Mouse (Mus musculus): ENCODE results near the gene C2cd5. TPM values are rescaled to one million over a fixed set of nuclear protein-coding genes. Genes with fewer than 3 reads are reported as not detected.

C2cd5 gene
- polyA plus RNA-seq, 1 experiment = 57.2 TPM

DNA sequence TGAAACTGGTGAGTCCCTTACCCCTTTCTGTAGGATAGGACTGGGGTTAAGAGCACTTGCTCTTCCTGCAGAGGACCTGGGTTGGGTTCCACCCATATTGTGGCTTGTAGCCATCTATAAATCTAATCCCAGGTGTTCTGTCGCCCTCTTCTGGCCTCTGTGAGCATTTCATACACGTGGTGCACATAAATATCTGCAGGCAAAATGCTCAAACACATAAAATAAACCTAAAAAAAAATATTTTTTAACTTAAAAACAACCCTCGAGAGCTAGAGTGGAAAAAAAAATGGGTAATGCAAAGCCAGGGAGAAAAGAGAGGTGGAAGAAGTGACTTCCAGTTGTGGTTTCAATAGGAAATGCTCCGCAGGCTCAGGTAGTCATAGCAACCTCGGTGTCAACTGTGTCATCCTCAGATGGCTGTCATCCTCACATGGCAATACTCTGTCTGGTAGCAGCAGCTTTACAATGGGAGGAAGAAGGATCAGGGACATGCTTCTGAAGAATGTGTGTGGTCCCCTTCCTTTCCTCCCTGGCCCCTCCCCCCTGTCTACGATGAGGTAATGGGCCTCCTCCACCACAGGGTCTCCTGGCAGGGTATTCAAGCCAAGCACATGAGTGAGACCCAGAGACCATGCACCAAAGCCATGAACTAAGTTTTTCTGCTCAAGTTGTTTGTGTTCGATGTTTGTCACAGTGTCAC is 4.2 kb upstream of the C2cd5 start:
- no peak for TF ChIP-seq EP300 (IDR thresholded peaks at IDR 0.05; ENCODE audit: insufficient read depth, low read depth, low read length)
- TF ChIP-seq POLR2A (IDR thresholded peaks at IDR 0.05; ENCODE audit: insufficient read depth, low read length) = no peak
- no peak for TF ChIP-seq CTCF (IDR thresholded peaks at IDR 0.05; ENCODE audit: low read depth, low read length)
- Histone ChIP-seq H3K27ac (ENCODE audit: insufficient read depth, low read length) (no peak overlapping the region), H3K4me3 (ENCODE audit: low read depth, low read length) (no peak overlapping the region)

GRCm38 (mm10) chr6:143100478-143101115 is 656 bp upstream of the C2cd5 start:
- Histone ChIP-seq H3K4me3 (ENCODE audit: low read depth, low read length) (peak overlapping the region; percentile 77), H3K4me1 (ENCODE audit: control insufficient read depth, insufficient read depth, low read length) (no peaks in the 10 kb centered on the region), H3K27me3 (ENCODE audit: control insufficient read depth, insufficient read depth, low read length, poor library complexity, severe bottlenecking) (no peaks in the 10 kb centered on the region), H3K9ac (ENCODE audit: low read depth, poor library complexity, severe bottlenecking) (0 out of 2 replicates have a peak overlapping the region, but pooled peaks have one; percentile 12), H3K9me3 (replicated peaks; ENCODE audit: control insufficient read depth, insufficient read depth, low read length, poor library complexity, severe bottlenecking) (no peaks in the 10 kb centered on the region), H3K27ac (ENCODE audit: insufficient read depth, low read length) (no peak overlapping the region), H3K36me3 (ENCODE audit: control insufficient read depth, insufficient read depth, low read length, poor library complexity, severe bottlenecking) (peaks cover 5% of the 10 kb centered on the region; the same call in 1 of the 2 replicates)
- TF ChIP-seq EP300 (IDR thresholded peaks at IDR 0.05; ENCODE audit: insufficient read depth, low read depth, low read length) (no peak), CTCF (IDR thresholded peaks at IDR 0.05; ENCODE audit: low read depth, low read length) (no peak), POLR2A (IDR thresholded peaks at IDR 0.05; ENCODE audit: insufficient read depth, low read length) (no peak)

More for the DNA sequence above, 4.2 kb upstream of the C2cd5 start:
- Histone ChIP-seq H3K9ac (ENCODE audit: low read depth, poor library complexity, severe bottlenecking) (no peak overlapping the region), H3K9me3 (replicated peaks; ENCODE audit: control insufficient read depth, insufficient read depth, low read length, poor library complexity, severe bottlenecking) (no peaks in the 10 kb centered on the region), H3K27me3 (ENCODE audit: control insufficient read depth, insufficient read depth, low read length, poor library complexity, severe bottlenecking) (no peaks in the 10 kb centered on the region), H3K36me3 (ENCODE audit: control insufficient read depth, insufficient read depth, low read length, poor library complexity, severe bottlenecking) (no peaks in the 10 kb centered on the region), H3K4me1 (ENCODE audit: control insufficient read depth, insufficient read depth, low read length) (peaks cover 4% of the 10 kb centered on the region)

DNA sequence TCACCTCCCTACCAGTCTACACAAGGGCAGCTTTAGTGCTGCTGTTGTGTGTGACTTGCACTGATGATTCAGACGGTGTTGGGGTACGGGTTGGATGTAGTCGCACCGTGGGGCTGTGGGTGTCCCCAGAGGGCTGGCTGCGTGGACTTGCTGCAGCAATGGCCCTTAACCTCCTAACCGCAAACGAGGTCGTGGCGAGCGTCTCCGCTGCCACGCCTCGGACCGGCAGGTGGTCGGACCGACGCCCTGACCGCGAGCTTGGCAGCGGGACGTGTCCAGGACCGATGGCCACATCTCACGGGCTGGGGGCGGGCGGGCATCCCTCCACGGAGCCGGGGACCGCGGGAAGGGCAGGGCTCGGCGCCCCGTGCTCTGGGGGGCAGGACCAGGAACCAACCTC is 660 bp downstream of the C2cd5 start:
- TF ChIP-seq CTCF (IDR thresholded peaks at IDR 0.05; ENCODE audit: low read depth, low read length) (no peak), POLR2A (IDR thresholded peaks at IDR 0.05; ENCODE audit: insufficient read depth, low read length) (no peak), EP300 (IDR thresholded peaks at IDR 0.05; ENCODE audit: insufficient read depth, low read depth, low read length) (no peak)
- H3K27ac ChIP-seq (ENCODE audit: insufficient read depth, low read length) = 0 out of 2 replicates have a peak overlapping the region, but pooled peaks have one; percentile 36
- H3K9ac ChIP-seq (ENCODE audit: low read depth, poor library complexity, severe bottlenecking) = peak overlapping the region; percentile 63
- no peaks in the 10 kb centered on the region for H3K27me3 ChIP-seq (ENCODE audit: control insufficient read depth, insufficient read depth, low read length, poor library complexity, severe bottlenecking)
- H3K9me3 ChIP-seq (replicated peaks; ENCODE audit: control insufficient read depth, insufficient read depth, low read length, poor library complexity, severe bottlenecking) = no peaks in the 10 kb centered on the region
- peak overlapping the region; percentile 80 for H3K4me3 ChIP-seq (ENCODE audit: low read depth, low read length)
- no peaks in the 10 kb centered on the region for H3K4me1 ChIP-seq (ENCODE audit: control insufficient read depth, insufficient read depth, low read length)
- H3K36me3 ChIP-seq (ENCODE audit: control insufficient read depth, insufficient read depth, low read length, poor library complexity, severe bottlenecking) = peaks cover 5% of the 10 kb centered on the region; the same call in 1 of the 2 replicates

GRCm38 (mm10) chr6:143095126-143095525 is 4.8 kb downstream of the C2cd5 start:
- Histone ChIP-seq H3K4me3 (ENCODE audit: low read depth, low read length) (no peak overlapping the region), H3K9ac (ENCODE audit: low read depth, poor library complexity, severe bottlenecking) (no peak overlapping the region), H3K36me3 (ENCODE audit: control insufficient read depth, insufficient read depth, low read length, poor library complexity, severe bottlenecking) (peaks cover 9% of the 10 kb centered on the region), H3K27ac (ENCODE audit: insufficient read depth, low read length) (no peak overlapping the region), H3K27me3 (ENCODE audit: control insufficient read depth, insufficient read depth, low read length, poor library complexity, severe bottlenecking) (no peaks in the 10 kb centered on the region), H3K9me3 (replicated peaks; ENCODE audit: control insufficient read depth, insufficient read depth, low read length, poor library complexity, severe bottlenecking) (peaks cover 3% of the 10 kb centered on the region; the same call in 1 of the 2 replicates), H3K4me1 (ENCODE audit: control insufficient read depth, insufficient read depth, low read length) (peaks cover 2% of the 10 kb centered on the region)
- TF ChIP-seq CTCF (IDR thresholded peaks at IDR 0.05; ENCODE audit: low read depth, low read length) = no peak
- no peak for TF ChIP-seq POLR2A (IDR thresholded peaks at IDR 0.05; ENCODE audit: insufficient read depth, low read length)
- TF ChIP-seq EP300 (IDR thresholded peaks at IDR 0.05; ENCODE audit: insufficient read depth, low read depth, low read length) = no peak

- H3K36me3 ChIP-seq (ENCODE audit: control insufficient read depth, insufficient read depth, low read length, poor library complexity, severe bottlenecking) = peaks cover 22% of the 10 kb centered on the region
- H3K4me3 ChIP-seq (ENCODE audit: low read depth, low read length) = no peak overlapping the region
- H3K4me1 ChIP-seq (ENCODE audit: control insufficient read depth, insufficient read depth, low read length) = peaks cover 2% of the 10 kb centered on the region
- no peaks in the 10 kb centered on the region for H3K27me3 ChIP-seq (ENCODE audit: control insufficient read depth, insufficient read depth, low read length, poor library complexity, severe bottlenecking)
- H3K9ac ChIP-seq (ENCODE audit: low read depth, poor library complexity, severe bottlenecking) = no peak overlapping the region
- H3K9me3 ChIP-seq (replicated peaks; ENCODE audit: control insufficient read depth, insufficient read depth, low read length, poor library complexity, severe bottlenecking) = peaks cover 3% of the 10 kb centered on the region; the same call in 1 of the 2 replicates
- H3K27ac ChIP-seq (ENCODE audit: insufficient read depth, low read length) = peak overlapping the region; percentile 63
- TF ChIP-seq CTCF (IDR thresholded peaks at IDR 0.05; ENCODE audit: low read depth, low read length) (no peak), POLR2A (IDR thresholded peaks at IDR 0.05; ENCODE audit: insufficient read depth, low read length) (no peak), EP300 (IDR thresholded peaks at IDR 0.05; ENCODE audit: insufficient read depth, low read depth, low read length) (no peak)
These were observed 7.1 kb downstream of the C2cd5 start for GRCm38 (mm10) chr6:143092856-143093255.

- no peak overlapping the region for H3K9ac ChIP-seq (ENCODE audit: low read depth, poor library complexity, severe bottlenecking)
- no peaks in the 10 kb centered on the region for H3K27me3 ChIP-seq (ENCODE audit: control insufficient read depth, insufficient read depth, low read length, poor library complexity, severe bottlenecking)
- peaks cover 3% of the 10 kb centered on the region; the same call in 1 of the 2 replicates for H3K9me3 ChIP-seq (replicated peaks; ENCODE audit: control insufficient read depth, insufficient read depth, low read length, poor library complexity, severe bottlenecking)
- peaks cover 26% of the 10 kb centered on the region for H3K36me3 ChIP-seq (ENCODE audit: control insufficient read depth, insufficient read depth, low read length, poor library complexity, severe bottlenecking)
- no peak overlapping the region for H3K27ac ChIP-seq (ENCODE audit: insufficient read depth, low read length)
- H3K4me3 ChIP-seq (ENCODE audit: low read depth, low read length) = no peak overlapping the region
- peaks cover 2% of the 10 kb centered on the region for H3K4me1 ChIP-seq (ENCODE audit: control insufficient read depth, insufficient read depth, low read length)
- TF ChIP-seq POLR2A (IDR thresholded peaks at IDR 0.05; ENCODE audit: insufficient read depth, low read length) (no peak), CTCF (IDR thresholded peaks at IDR 0.05; ENCODE audit: low read depth, low read length) (no peak)
These were observed 8.9 kb downstream of the C2cd5 start for GRCm38 (mm10) chr6:143091076-143091475.

Measured in ES-Bruce4 (cell line).